In genomic region chr11:68591708-68592107, GRCm38 (mm10) we compare ENCODE assay signal across 20 mouse cellular contexts. TPM values are rescaled to one million over a fixed set of nuclear protein-coding genes. Genes with fewer than 3 reads are reported as not detected.
DNase-seq lines count a peak whose midpoint lies in the region; ATAC-seq lines count a peak whose summit lies in the region.
"Had no signal": no experiment of that assay in that cellular context is flagged by ENCODE, and none has a peak within 500 bp of the region (broad histone marks: within the 10 kb centered on the region; RNA-seq: fewer than 3 reads in every experiment).

No protein-coding gene starts in this region.

- no peak overlapping the region for H3K9ac ChIP-seq in hindbrain, embryonic 11.5 days (ENCODE audit: low read depth, low read length)
- no peak overlapping the region for H3K9ac ChIP-seq in hindbrain, embryonic 13.5 days
- no peak overlapping the region for H3K9ac ChIP-seq in midbrain, embryonic 11.5 days (ENCODE audit: low read length)
- H3K9ac ChIP-seq in midbrain, embryonic 16.5 days (ENCODE audit: low read depth, low read length): no peak overlapping the region
- H3K9ac ChIP-seq: limb, embryonic 13.5 days; liver, embryonic 15.5 days had no signal

- H3K4me2 ChIP-seq in hindbrain, embryonic 11.5 days (replicated peaks; ENCODE audit: low read depth, low read length): no peak overlapping the region
- H3K4me2 ChIP-seq in hindbrain, embryonic 13.5 days: no peak overlapping the region
- H3K4me2 ChIP-seq in midbrain, embryonic 11.5 days: no peak overlapping the region
- H3K4me2 ChIP-seq in midbrain, embryonic 16.5 days (ENCODE audit: low read length): no peak overlapping the region
- H3K4me2 ChIP-seq: limb, embryonic 13.5 days; liver, embryonic 15.5 days had no signal

- WGBS in hindbrain, embryonic 11.5 days: 3% methylated on average over 5 of the region's 5 CpGs
- 19% methylated on average over 5 of the region's 5 CpGs for WGBS in hindbrain, embryonic 13.5 days
- WGBS in midbrain, embryonic 11.5 days: 11% methylated on average over 5 of the region's 5 CpGs
- 26% methylated on average over 5 of the region's 5 CpGs for whole genome bisulfite sequencing in midbrain, embryonic 16.5 days
- WGBS in embryonic facial prominence, embryonic 10.5 days: 7% methylated on average over 5 of the region's 5 CpGs
- 13% methylated on average over 5 of the region's 5 CpGs for WGBS in limb, embryonic 10.5 days

- H3K4me3 ChIP-seq in hindbrain, embryonic 11.5 days (ENCODE audit: low read depth, low read length): no peak overlapping the region
- no peak overlapping the region for H3K4me3 ChIP-seq in hindbrain, embryonic 13.5 days
- H3K4me3 ChIP-seq in midbrain, embryonic 11.5 days (ENCODE audit: low read depth, low read length): no peak overlapping the region
- no peak overlapping the region for H3K4me3 ChIP-seq in midbrain, embryonic 16.5 days (ENCODE audit: low read depth, low read length)
- H3K4me3 ChIP-seq in embryonic facial prominence, embryonic 10.5 days: 0 out of 2 replicates have a peak overlapping the region, but pooled peaks have one; percentile 25
- H3K4me3 ChIP-seq in limb, embryonic 10.5 days: no peak overlapping the region
- H3K4me3 ChIP-seq: limb, embryonic 13.5 days; liver, embryonic 15.5 days; megakaryocyte, embryonic 14.5 days had no signal

- peaks cover 5% of the 10 kb centered on the region; the same call in 1 of the 2 replicates for H3K4me1 ChIP-seq in hindbrain, embryonic 11.5 days (replicated peaks; ENCODE audit: control insufficient read depth, insufficient read depth, low read length)
- H3K4me1 ChIP-seq in hindbrain, embryonic 13.5 days (replicated peaks): peaks cover 3% of the 10 kb centered on the region; the same call in 1 of the 2 replicates
- peaks cover 10% of the 10 kb centered on the region for H3K4me1 ChIP-seq in midbrain, embryonic 11.5 days (ENCODE audit: control insufficient read depth, insufficient read depth, low read length)
- H3K4me1 ChIP-seq in midbrain, embryonic 16.5 days (ENCODE audit: control insufficient read depth, insufficient read depth, low read length): peaks cover 2% of the 10 kb centered on the region; the same call in 1 of the 2 replicates
- H3K4me1 ChIP-seq in embryonic facial prominence, embryonic 10.5 days: peaks cover 56% of the 10 kb centered on the region
- peaks cover 53% of the 10 kb centered on the region for H3K4me1 ChIP-seq in limb, embryonic 10.5 days
- H3K4me1 ChIP-seq: liver, embryonic 15.5 days; megakaryocyte, embryonic 14.5 days had no signal

- H3K9me3 ChIP-seq in hindbrain, embryonic 11.5 days (ENCODE audit: control insufficient read depth, low read length): no peaks in the 10 kb centered on the region
- H3K9me3 ChIP-seq in hindbrain, embryonic 13.5 days: no peaks in the 10 kb centered on the region
- no peaks in the 10 kb centered on the region for H3K9me3 ChIP-seq in midbrain, embryonic 11.5 days (ENCODE audit: control insufficient read depth, low read length)
- H3K9me3 ChIP-seq in midbrain, embryonic 16.5 days (replicated peaks; ENCODE audit: control insufficient read depth, low read length, poor library complexity, severe bottlenecking): no peaks in the 10 kb centered on the region
- no peaks in the 10 kb centered on the region for H3K9me3 ChIP-seq in embryonic facial prominence, embryonic 10.5 days
- no peaks in the 10 kb centered on the region for H3K9me3 ChIP-seq in limb, embryonic 10.5 days (replicated peaks)
- H3K9me3 ChIP-seq: limb, embryonic 13.5 days; liver, embryonic 15.5 days; megakaryocyte, embryonic 14.5 days had no signal

- H3K27me3 ChIP-seq in hindbrain, embryonic 11.5 days (ENCODE audit: control insufficient read depth, insufficient read depth, low read length): no peaks in the 10 kb centered on the region
- no peaks in the 10 kb centered on the region for H3K27me3 ChIP-seq in hindbrain, embryonic 13.5 days
- 0 out of 2 replicates have a peak, but pooled peaks cover 3% of the 10 kb centered on the region for H3K27me3 ChIP-seq in midbrain, embryonic 11.5 days (ENCODE audit: control insufficient read depth, insufficient read depth, low read length)
- no peaks in the 10 kb centered on the region for H3K27me3 ChIP-seq in midbrain, embryonic 16.5 days (ENCODE audit: control insufficient read depth, insufficient read depth, low read depth, low read length)
- H3K27me3 ChIP-seq in embryonic facial prominence, embryonic 10.5 days (replicated peaks; ENCODE audit: low read depth, poor library complexity, severe bottlenecking): no peaks in the 10 kb centered on the region
- H3K27me3 ChIP-seq in limb, embryonic 10.5 days (ENCODE audit: low read depth, poor library complexity, severe bottlenecking): no peaks in the 10 kb centered on the region
- H3K27me3 ChIP-seq: limb, embryonic 13.5 days; liver, embryonic 15.5 days had no signal

- no peak overlapping the region for H3K27ac ChIP-seq in hindbrain, embryonic 11.5 days (ENCODE audit: low read depth, low read length)
- no peak overlapping the region for H3K27ac ChIP-seq in hindbrain, embryonic 13.5 days
- no peak overlapping the region for H3K27ac ChIP-seq in midbrain, embryonic 11.5 days (ENCODE audit: low read depth, low read length)
- H3K27ac ChIP-seq in midbrain, embryonic 16.5 days (ENCODE audit: low read length): no peak overlapping the region
- peak overlapping the region; percentile 66 for H3K27ac ChIP-seq in embryonic facial prominence, embryonic 10.5 days (replicated peaks)
- peak overlapping the region; percentile 61 for H3K27ac ChIP-seq in limb, embryonic 10.5 days
- H3K27ac ChIP-seq: limb, embryonic 13.5 days; liver, embryonic 15.5 days had no signal

- peak; percentile 25 for DNase-seq in hindbrain, embryonic 11.5 days (ENCODE audit: low spot score)
- peak; percentile 78 for DNase-seq in midbrain, embryonic 11.5 days (ENCODE audit: low spot score, missing footprints)
- peak; percentile 58 for DNase-seq in embryonic facial prominence, embryonic 10.5 days (ENCODE audit: low spot score)
- no peak for DNase-seq in limb, embryonic 10.5 days (ENCODE audit: low spot score)
- DNase-seq in testis, postnatal 14 days (ENCODE audit: low spot score): no peak
- DNase-seq in adrenal gland, adult 8-10 months: no peak
- DNase-seq: cerebellum, adult 9-10 months; heart, adult 11 months; lung, postnatal 14 days; thymus, adult 18-20 months had no signal

- no peaks in the 10 kb centered on the region for H3K36me3 ChIP-seq in hindbrain, embryonic 11.5 days (ENCODE audit: control insufficient read depth, insufficient read depth, low read length)
- H3K36me3 ChIP-seq in hindbrain, embryonic 13.5 days: no peaks in the 10 kb centered on the region
- no peaks in the 10 kb centered on the region for H3K36me3 ChIP-seq in midbrain, embryonic 11.5 days (ENCODE audit: control insufficient read depth, insufficient read depth, low read length)
- no peaks in the 10 kb centered on the region for H3K36me3 ChIP-seq in midbrain, embryonic 16.5 days (ENCODE audit: control insufficient read depth, insufficient read depth, low read length)
- H3K36me3 ChIP-seq in embryonic facial prominence, embryonic 10.5 days (replicated peaks): no peaks in the 10 kb centered on the region
- no peaks in the 10 kb centered on the region for H3K36me3 ChIP-seq in limb, embryonic 10.5 days
- H3K36me3 ChIP-seq: limb, embryonic 13.5 days; liver, embryonic 15.5 days had no signal

- ATAC-seq in hindbrain, embryonic 11.5 days (ENCODE audit: low FRiP score): no peak
- ATAC-seq in hindbrain, embryonic 13.5 days (ENCODE audit: low FRiP score): no peak
- ATAC-seq in midbrain, embryonic 11.5 days (ENCODE audit: low FRiP score): no peak
- ATAC-seq in midbrain, embryonic 16.5 days: no peak
- ATAC-seq: intestine, postnatal 0 days had no signal

RNA-seq across cellular contexts. Expression of gene Ccdc42, which starts 4.9 kb away (rescaled TPM):
- polyA plus RNA-seq in hindbrain, embryonic 11.5 days (2014; fragmentation: Nextera tagmentation; extraction: Ambion mirVana): 1.4 and 1.6 TPM in 2 replicates
- 0.27 TPM in 2 replicates for polyA plus RNA-seq in hindbrain, embryonic 13.5 days (2015; fragmentation: Nextera tagmentation; extraction: Ambion mirVana)
- polyA plus RNA-seq in midbrain, embryonic 11.5 days (2014; fragmentation: Nextera tagmentation; extraction: Ambion mirVana): 0.92 and 1.5 TPM in 2 replicates
- polyA plus RNA-seq in midbrain, embryonic 16.5 days (2015; fragmentation: Nextera tagmentation; extraction: Ambion mirVana): 0.18 and 0.65 TPM in 2 replicates
- polyA plus RNA-seq in embryonic facial prominence, embryonic 10.5 days (2016; fragmentation: Nextera tagmentation; extraction: Ambion mirVana): 0.55 and 0.68 TPM in 2 replicates
- polyA plus RNA-seq in limb, embryonic 10.5 days (2016; fragmentation: Nextera tagmentation; extraction: Ambion mirVana): 0.64 and 0.89 TPM in 2 replicates
- not detected for total RNA-seq in adrenal gland, adult 8-10 months (2022)
- total RNA-seq: ES-E14; gastrocnemius, adult 8-10 months; hematopoietic stem cell, adult 5-6 weeks had no signal
- polyA plus RNA-seq: liver, embryonic 15.5 days; neural tube, embryonic 14.5 days had no signal

RNA-seq across cellular contexts. Expression of gene Mfsd6l, which starts 35.7 kb away (rescaled TPM):
- polyA plus RNA-seq in hindbrain, embryonic 11.5 days (2014; fragmentation: Nextera tagmentation; extraction: Ambion mirVana): 0.10 TPM in 1 of 2 replicates, not detected in the other
- polyA plus RNA-seq in hindbrain, embryonic 13.5 days (2015; fragmentation: Nextera tagmentation; extraction: Ambion mirVana): not detected in 2 replicates
- not detected in 2 replicates for polyA plus RNA-seq in midbrain, embryonic 11.5 days (2014; fragmentation: Nextera tagmentation; extraction: Ambion mirVana)
- polyA plus RNA-seq in midbrain, embryonic 16.5 days (2015; fragmentation: Nextera tagmentation; extraction: Ambion mirVana): 0.09 TPM in 1 of 2 replicates, not detected in the other
- 0.39 and 0.50 TPM in 2 replicates for polyA plus RNA-seq in embryonic facial prominence, embryonic 10.5 days (2016; fragmentation: Nextera tagmentation; extraction: Ambion mirVana)
- 0.11 and 0.16 TPM in 2 replicates for polyA plus RNA-seq in limb, embryonic 10.5 days (2016; fragmentation: Nextera tagmentation; extraction: Ambion mirVana)
- under 1 TPM in 2 of 4 experiments, not detected in 2; 0.13 to 0.55 TPM for total RNA-seq in adrenal gland, adult 8-10 months (2022)
- total RNA-seq: gastrocnemius, adult 8-10 months; hematopoietic stem cell, adult 5-6 weeks had no signal
- polyA plus RNA-seq: liver, embryonic 15.5 days; neural tube, embryonic 14.5 days had no signal

Comparison
In these comparisons a context has a peak if more than half of its experiments do, and no peak if none do; other contexts are left out.
1. DNase-seq: peak in hindbrain, embryonic 11.5 days (single experiment), midbrain, embryonic 11.5 days (single experiment) and embryonic facial prominence, embryonic 10.5 days (single experiment); none in limb, embryonic 10.5 days (single experiment), testis, postnatal 14 days (single experiment) and adrenal gland, adult 8-10 months (single experiment).
2. H3K27ac ChIP-seq: peak in embryonic facial prominence, embryonic 10.5 days (single experiment) and limb, embryonic 10.5 days (single experiment); none in hindbrain, embryonic 11.5 days (single experiment), hindbrain, embryonic 13.5 days (single experiment), midbrain, embryonic 11.5 days (single experiment) and midbrain, embryonic 16.5 days (single experiment).